Mouse (Mus musculus) ES-E14 (cell line): ENCODE measurements around the gene Taok3. TPM values are rescaled to one million over a fixed set of nuclear protein-coding genes. Genes with fewer than 3 reads are reported as not detected.

Experiments
- DNase-seq: peaks from one replicate; pipeline ENCODE4 v3.0.0-alpha.2; 2013; ENCODE audit warnings: low read depth, low spot score
- H3K27ac ChIP-seq: 2 replicates; pipeline ENCODE4 v1.5.1; 2012; ENCODE audit warnings: low read depth, mild to moderate bottlenecking, low read length, moderate library complexity, mixed read lengths; ENCODE audit not compliant: poor library complexity, insufficient read depth, severe bottlenecking
- H3K36me3 ChIP-seq: 2 replicates; pipeline ENCODE4 v1.6.1; 2012; ENCODE audit warnings: mild to moderate bottlenecking, low read length, moderate library complexity, mixed read lengths; ENCODE audit not compliant: control insufficient read depth, poor library complexity, insufficient read depth, severe bottlenecking
- H3K4me1 ChIP-seq, 2 experiments: fragments of 150-350 bp in 1 of 2; sonication (generic) in 1 of 2; 2 replicates each; pipeline ENCODE4 v1.6.1; 2012; ENCODE audit warnings: low read length in 2 of 2, mild to moderate bottlenecking in 1 of 2, mixed read lengths in 1 of 2; ENCODE audit not compliant: control insufficient read depth in 2 of 2, insufficient read depth in 2 of 2, poor library complexity in 1 of 2
- H3K4me3 ChIP-seq, 2 experiments: fragments of 150-350 bp in 1 of 2; sonication (generic) in 1 of 2; 2 replicates each; pipeline ENCODE4 v1.5.1; 2012; ENCODE audit warnings: low read length in 2 of 2, low read depth in 1 of 2, mild to moderate bottlenecking in 1 of 2, mixed read lengths in 1 of 2; ENCODE audit not compliant: insufficient read depth in 1 of 2, poor library complexity in 1 of 2, severe bottlenecking in 1 of 2
- H3K9ac ChIP-seq: 2 replicates; pipeline ENCODE4 v1.6.1; 2012; ENCODE audit warnings: low read depth, mild to moderate bottlenecking, low read length, mixed read lengths; ENCODE audit not compliant: poor library complexity, insufficient read depth, severe bottlenecking
- H3K9me3 ChIP-seq: fragments of 150-350 bp; sonication (generic); 2 replicates; pipeline ENCODE4 v1.6.1; 2012; ENCODE audit warnings: low read depth, mild to moderate bottlenecking, low read length; ENCODE audit not compliant: control insufficient read depth, insufficient read depth
- CHD2 ChIP-seq: IDR thresholded peaks from 2 replicates; pipeline ENCODE4 v1.6.1; 2014; ENCODE audit warnings: mild to moderate bottlenecking, low read depth, low read length, inconsistent platforms
- HCFC1 ChIP-seq: IDR thresholded peaks from 2 replicates; pipeline ENCODE4 v1.6.1; 2012; ENCODE audit warnings: low read length, inconsistent platforms, borderline replicate concordance; ENCODE audit not compliant: insufficient read depth
- MAFK ChIP-seq: IDR thresholded peaks from 2 replicates; pipeline ENCODE4 v1.6.1; 2014; ENCODE audit warnings: mild to moderate bottlenecking, low read depth, low read length, inconsistent platforms; ENCODE audit not compliant: insufficient read depth
- ZC3H11A ChIP-seq: IDR thresholded peaks from 2 replicates; pipeline ENCODE4 v1.6.1; 2012; ENCODE audit warnings: low read depth, mild to moderate bottlenecking, inconsistent platforms, low read length, borderline replicate concordance
- ZNF384 ChIP-seq: IDR thresholded peaks from 2 replicates; pipeline ENCODE4 v1.6.1; 2012; ENCODE audit warnings: low read depth, low read length, inconsistent platforms
- in situ Hi-C, 2 experiments: fragments of 600-800 bp; cut with MboI; formaldehyde crosslinking; loops; one replicate each; pipeline ENCODE4 v1.15.1; 2025; ENCODE audit warnings: low sequenced_read_pairs in 2 of 2, inconsistent platforms in 1 of 2; ENCODE audit not compliant: unreplicated experiment in 2 of 2
- total RNA-seq: library from RNA; depleted of rRNA; stranded (reverse); fragments of 300-350 nt; gene quantifications from 2 replicates; pipeline ENCODE4 v1.2.3, GENCODE M21; 2012

Gene Taok3
- total RNA-seq, 1 experiment = 6.9 TPM

DNA sequence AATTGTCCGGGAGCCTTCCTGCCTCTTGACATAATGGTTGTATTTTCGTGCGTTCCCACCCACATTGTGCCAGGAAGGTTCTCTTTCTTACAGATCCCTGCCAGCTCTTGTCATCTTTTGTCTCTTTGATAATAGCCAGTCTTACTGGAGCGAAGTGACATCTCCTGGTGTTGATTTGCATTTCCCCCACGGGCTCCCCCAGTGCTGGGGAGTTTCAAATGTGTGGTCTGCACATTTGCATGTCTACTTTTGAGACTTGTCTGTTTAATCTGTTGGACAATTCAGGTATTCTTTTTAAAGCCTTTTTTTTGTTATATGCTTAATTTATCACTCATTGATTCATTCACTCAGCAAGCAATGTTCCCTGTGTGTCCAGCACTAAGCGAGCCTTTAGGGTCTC, 58.1 kb downstream of the Taok3 start:
- Histone ChIP-seq H3K9ac (no peak overlapping the region), H3K36me3 (no peaks in the 10 kb centered on the region), H3K9me3 (no peaks in the 10 kb centered on the region), H3K4me1 (0 out of 4 replicates have a peak, but pooled peaks cover 0 to 2% of the 10 kb centered on the region in 2 experiments), H3K27ac (no peak overlapping the region), H3K4me3 (no peak overlapping the region)
- DNase-seq = no peak
- in situ Hi-C loops = no loop called here
- no peak for TF ChIP-seq ZC3H11A
- no peak for TF ChIP-seq CHD2

DNA sequence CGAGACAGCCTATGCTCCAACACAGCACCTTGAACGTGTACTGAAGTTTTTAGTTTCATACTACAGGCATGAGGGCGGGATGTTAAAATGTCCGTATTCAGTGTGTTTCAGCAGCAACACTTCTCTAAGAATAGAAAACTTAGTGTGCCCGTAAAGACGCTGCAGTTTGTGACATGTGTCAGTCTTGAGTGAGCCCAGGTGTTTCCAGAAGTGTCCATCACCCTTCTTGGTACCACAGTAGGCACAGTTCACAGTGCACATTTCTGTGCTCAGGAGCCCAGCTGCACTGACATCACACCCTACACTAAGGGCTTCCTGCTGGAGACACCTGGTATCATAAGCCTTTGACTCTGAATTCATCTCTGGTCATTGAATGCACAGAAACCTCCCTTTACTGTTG, 58.6 kb downstream of the Taok3 start:
- no peak overlapping the region for H3K9ac ChIP-seq
- DNase-seq = no peak
- 0 out of 4 replicates have a peak, but pooled peaks cover 0 to 2% of the 10 kb centered on the region in 2 experiments for H3K4me1 ChIP-seq
- no peaks in the 10 kb centered on the region for H3K9me3 ChIP-seq
- H3K4me3 ChIP-seq = no peak overlapping the region
- TF ChIP-seq CHD2 (no peak), ZC3H11A (no peak), ZNF384 (no peak), MAFK (no peak), HCFC1 (no peak)
- no peaks in the 10 kb centered on the region for H3K36me3 ChIP-seq
- H3K27ac ChIP-seq = no peak overlapping the region
- in situ Hi-C loops = no loop called here

DNA sequence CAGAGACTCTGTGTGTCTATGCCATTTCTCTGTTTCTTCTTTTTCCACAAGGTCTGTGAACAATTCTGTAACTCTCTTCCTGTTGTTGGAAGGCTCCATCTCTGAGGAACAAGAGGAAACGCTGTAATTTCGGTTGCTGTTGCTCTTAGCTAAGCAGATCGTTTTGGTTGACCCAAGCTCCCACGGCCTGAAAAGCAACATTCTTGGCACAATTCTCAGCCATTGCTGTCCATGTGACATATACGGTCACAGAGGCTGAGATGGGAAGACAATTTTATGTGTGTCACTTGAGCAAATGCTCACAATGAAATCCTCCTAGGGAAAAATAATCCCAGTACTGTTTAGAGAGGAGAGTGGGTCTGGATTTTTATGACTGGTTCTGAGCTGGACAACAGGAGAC, 62.0 kb downstream of the Taok3 start:
- Histone ChIP-seq H3K9ac (no peak overlapping the region), H3K36me3 (peaks cover 3% of the 10 kb centered on the region; the same call in 1 of the 2 replicates), H3K4me1 (0 out of 4 replicates have a peak, but pooled peaks cover 0 to 2% of the 10 kb centered on the region in 2 experiments), H3K27ac (no peak overlapping the region), H3K4me3 (no peak overlapping the region), H3K9me3 (no peaks in the 10 kb centered on the region)
- in situ Hi-C loops = no loop called here
- TF ChIP-seq MAFK (no peak), ZC3H11A (no peak), CHD2 (no peak), ZNF384 (no peak), HCFC1 (no peak)
- DNase-seq = no peak

- H3K9me3 ChIP-seq = no peaks in the 10 kb centered on the region
- 0 out of 4 replicates have a peak, but pooled peaks cover 0 to 2% of the 10 kb centered on the region in 2 experiments for H3K4me1 ChIP-seq
- DNase-seq = no peak
- TF ChIP-seq HCFC1 = no peak
- H3K9ac ChIP-seq = no peak overlapping the region
- in situ Hi-C loops = no loop called here
- peaks cover 3% of the 10 kb centered on the region; the same call in 1 of the 2 replicates for H3K36me3 ChIP-seq
- no peak overlapping the region for H3K4me3 ChIP-seq
- no peak overlapping the region for H3K27ac ChIP-seq
Measured at GRCm38 (mm10) chr5:117182411-117182810, 62.5 kb downstream of the Taok3 start.

DNA sequence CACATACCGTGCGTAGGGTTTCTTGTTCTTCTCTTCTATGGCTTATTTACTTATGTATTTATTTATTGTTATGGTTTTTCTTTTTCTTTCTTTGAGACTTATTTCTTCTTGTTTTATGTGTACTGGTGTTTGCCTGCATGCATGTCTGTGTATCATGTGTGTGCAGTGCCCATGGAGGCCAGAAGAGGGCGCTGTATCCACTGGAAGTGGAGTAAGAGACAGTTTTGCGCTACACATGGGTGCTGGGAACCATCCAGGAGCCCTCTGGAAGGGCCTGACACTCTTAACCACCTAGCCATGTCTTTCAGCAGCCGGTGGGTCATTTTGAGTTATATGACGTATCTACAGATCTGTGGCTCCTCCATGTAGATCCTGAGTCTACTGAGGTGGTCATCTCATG, 64.9 kb downstream of the Taok3 start:
- no peak for DNase-seq
- in situ Hi-C loops = no loop called here
- H3K27ac ChIP-seq = no peak overlapping the region
- H3K4me1 ChIP-seq = no peaks in the 10 kb centered on the region
- H3K9me3 ChIP-seq = no peaks in the 10 kb centered on the region
- peaks cover 3% of the 10 kb centered on the region; the same call in 1 of the 2 replicates for H3K36me3 ChIP-seq
- H3K4me3 ChIP-seq = no peak overlapping the region
- TF ChIP-seq ZC3H11A (no peak), MAFK (no peak), HCFC1 (no peak), CHD2 (no peak), ZNF384 (no peak)
- no peak overlapping the region for H3K9ac ChIP-seq
